ENCODE assay signal across 24 mouse cellular contexts in the genomic region with DNA sequence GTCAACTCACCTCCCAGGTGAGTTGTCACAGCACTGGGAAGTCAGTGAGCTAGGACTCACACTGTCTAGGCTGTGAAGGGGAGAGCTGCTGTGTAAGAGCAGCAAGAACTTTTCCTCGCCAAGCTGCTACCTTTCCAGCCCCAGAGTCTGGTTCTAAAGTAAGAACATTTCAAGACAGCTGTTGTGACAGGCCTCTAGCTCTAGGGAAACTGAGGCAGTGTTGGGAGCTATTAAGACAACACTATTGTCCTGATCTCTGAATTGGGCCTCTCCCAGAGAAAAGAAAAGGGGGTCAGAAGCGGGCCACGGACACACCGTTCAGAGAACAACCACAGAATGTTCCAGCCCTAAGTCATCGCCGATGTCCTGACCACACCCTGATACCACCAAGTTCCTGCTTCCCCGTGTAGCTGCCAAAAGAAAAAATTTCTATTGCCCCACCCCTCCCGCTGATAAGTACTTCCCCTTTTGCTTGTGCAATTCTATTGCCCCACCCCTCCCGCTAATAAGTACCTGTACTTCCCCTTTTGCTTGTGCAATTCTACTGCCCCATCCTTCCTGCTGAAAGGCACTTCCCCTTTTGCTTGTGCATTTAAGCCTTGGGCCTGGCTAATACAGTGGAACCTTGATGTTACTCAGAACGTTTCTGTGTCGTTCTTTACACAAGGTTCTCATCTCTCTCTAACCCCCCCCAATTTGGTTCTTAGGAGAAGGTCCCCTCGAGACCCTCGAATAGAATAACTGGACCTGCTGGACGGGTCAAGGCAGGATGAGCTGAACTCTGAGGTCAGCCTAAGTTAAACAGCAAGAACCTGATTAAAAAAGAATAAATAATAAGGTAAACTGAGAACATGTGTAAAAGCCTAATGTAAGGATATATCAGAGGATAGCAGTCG. TPM values are rescaled to one million over a fixed set of nuclear protein-coding genes. Genes with fewer than 3 reads are reported as not detected.
DNase-seq lines count a peak whose midpoint lies in the region; ATAC-seq and TF ChIP-seq lines count a peak whose summit lies in the region.
"Not testable (repeated sequence)": the region's sequence is repeated elsewhere in the genome, so short reads cannot be mapped to it uniquely, and the experiment has no call there.
"Had no signal": no experiment of that assay in that cellular context is flagged by ENCODE, and none has a peak within 500 bp of the region (broad histone marks: within the 10 kb centered on the region; RNA-seq: fewer than 3 reads in every experiment).

No protein-coding gene starts in this region.

- H3K27me3 ChIP-seq in CH12.LX (replicated peaks); G1E (ENCODE audit: insufficient read depth, low read length); liver, embryonic 15.5 days; splenic B cell, adult 2 months (ENCODE audit: control insufficient read depth, insufficient read depth, low read length, poor library complexity, severe bottlenecking): not testable (repeated sequence)

- not testable (repeated sequence) for H3K9ac ChIP-seq in CH12.LX (ENCODE audit: insufficient read depth, low read depth); liver, embryonic 15.5 days

- not testable (repeated sequence) for TF ChIP-seq RAD21 in CH12.LX (IDR thresholded peaks at IDR 0.05; ENCODE audit: low read depth, low read length)

- H3K4me1 ChIP-seq in CH12.LX (ENCODE audit: control insufficient read depth in 1 of 2, insufficient read depth in 2 of 2) (peaks cover 0 to 12% of the 10 kb centered on the region in 2 experiments; a peak in 3 of 4 replicates), G1E (ENCODE audit: insufficient read depth, low read depth, low read length) (peaks cover 27% of the 10 kb centered on the region)
- H3K4me1 ChIP-seq in bone marrow macrophage, adult 2 months (ENCODE audit: control insufficient read depth, insufficient read depth, low read length), result not testable (repeated sequence)
- peaks cover 33% of the 10 kb centered on the region for H3K4me1 ChIP-seq in liver, embryonic 15.5 days (replicated peaks)

- 0 out of 2 replicates have a peak overlapping the region, but pooled peaks have one; percentile 24 for H3K27ac ChIP-seq in CH12.LX (ENCODE audit: insufficient read depth, low read depth)
- H3K27ac ChIP-seq in bone marrow macrophage, adult 2 months (ENCODE audit: insufficient read depth, low read depth, low read length), result peak overlapping the region; percentile 35; the same call in 1 of the 2 replicates
- H3K27ac ChIP-seq in liver, embryonic 15.5 days (replicated peaks), result 0 out of 2 replicates have a peak overlapping the region, but pooled peaks have one; percentile 14

- peaks cover 18% of the 10 kb centered on the region for H3K79me2 ChIP-seq in CH12.LX (replicated peaks; ENCODE audit: control insufficient read depth, extremely low read depth, insufficient read depth, poor library complexity, severe bottlenecking)

- TF ChIP-seq CTCF in CH12.LX (conservative IDR thresholded peaks at IDR 0.05 in 1 of 2, IDR thresholded peaks at IDR 0.05 in 1 of 2; ENCODE audit: low read depth in 2 of 2, low read length in 2 of 2); G1E (IDR thresholded peaks at IDR 0.05; ENCODE audit: low read depth, low read length); bone marrow macrophage, adult 2 months (IDR thresholded peaks at IDR 0.05; ENCODE audit: low read depth, low read length): not testable (repeated sequence)

- DNase-seq in CH12.LX (ENCODE audit: extremely low read depth); G1E (ENCODE audit: low spot score): not testable (repeated sequence)
- DNase-seq in lung, postnatal 10 days, result peak; percentile 13
- peak; percentile 46 to 63 for DNase-seq in monocyte, adult 2 months (ENCODE audit: low read depth in 1 of 2, low spot score in 2 of 2)
- peak; percentile 61 for DNase-seq in splenic B cell, adult 2 months (ENCODE audit: low read depth, low spot score)

- TF ChIP-seq POLR2A in CH12.LX (IDR thresholded peaks at IDR 0.05; ENCODE audit: low read depth, low read length); bone marrow macrophage, adult 2 months (IDR thresholded peaks at IDR 0.05; ENCODE audit: borderline replicate concordance, low read depth, low read length): not testable (repeated sequence)

- TF ChIP-seq EP300 in CH12.LX (IDR thresholded peaks at IDR 0.05; ENCODE audit: low read length), result not testable (repeated sequence)

- not testable (repeated sequence) for H3K4me3 ChIP-seq in CH12.LX (replicated peaks in 1 of 3; ENCODE audit: low read depth in 2 of 3, low read length in 2 of 3, poor library complexity in 1 of 3); bone marrow macrophage, adult 2 months (ENCODE audit: insufficient read depth, low read length); liver, embryonic 15.5 days (replicated peaks)
- peak overlapping the region; percentile 9; the same call in 1 of the 2 replicates for H3K4me3 ChIP-seq in G1E (ENCODE audit: low read depth, low read length)

- ATAC-seq in G1E (ENCODE audit: extremely low read depth, insufficient number of reproducible peaks, low FRiP score, poor library complexity, severe bottlenecking); liver, embryonic 15.5 days (ENCODE audit: insufficient read depth): not testable (repeated sequence)

- 45% methylated on average over 15 of the region's 15 CpGs for WGBS in liver, embryonic 15.5 days (ENCODE audit: insufficient replicate concordance)

- not testable (repeated sequence) for H3K4me2 ChIP-seq in CH12.LX (ENCODE audit: insufficient read depth, low read depth, poor library complexity, severe bottlenecking)
- H3K4me2 ChIP-seq in liver, embryonic 15.5 days, result peak overlapping the region; percentile 15; the same call in 1 of the 2 replicates

- dilution Hi-C loops in CH12.LX (cut with MboI; ENCODE audit: extremely low pct_ligation_motif_present, extremely low pct_unique_long_range_greater_than_20kb, low sequenced_read_pairs), result not testable (repeated sequence)

- H3K9me3 ChIP-seq in CH12.LX (replicated peaks; ENCODE audit: low read length), result peaks cover 20% of the 10 kb centered on the region
- peaks cover 12% of the 10 kb centered on the region for H3K9me3 ChIP-seq in G1E (replicated peaks)
- not testable (repeated sequence) for H3K9me3 ChIP-seq in liver, embryonic 15.5 days (replicated peaks)

- H3K36me3 ChIP-seq in CH12.LX (replicated peaks in 1 of 2; ENCODE audit: control insufficient read depth in 1 of 2, insufficient read depth in 1 of 2, low read length in 1 of 2); G1E (replicated peaks); liver, embryonic 15.5 days (replicated peaks); splenic B cell, adult 2 months (ENCODE audit: control insufficient read depth, insufficient read depth, low read length, poor library complexity, severe bottlenecking): not testable (repeated sequence)

- in situ Hi-C loops in CH12.LX (cut with MboI; ENCODE audit: low pct_ligation_motif_present, low pct_unique_long_range_greater_than_20kb, low sequenced_read_pairs), result not testable (repeated sequence)

RNA-seq across cellular contexts. Expression of a gene that starts 2.9 kb away (rescaled TPM):
- total RNA-seq in CH12.LX (2012; rRNA removed), result 79.3 and 84.7 TPM in 2 replicates
- 72.9 and 76.5 TPM in 2 replicates for total RNA-seq in CH12.LX (2014; rRNA removed)
- 79.0 and 79.5 TPM in 2 replicates for polyA plus RNA-seq in CH12.LX (2012; ENCODE audit: insufficient read length, low read depth)
- 82.3 and 85.9 TPM in 2 replicates for total RNA-seq in G1E (2014; fragmentation: Nextera tagmentation)
- 101 and 118 TPM in 2 replicates for total RNA-seq in G1E (2017)
- polyA plus RNA-seq in G1E (2012), result 27.0 and 27.7 TPM in 2 replicates
- polyA plus RNA-seq in bone marrow macrophage, adult 2 months (2012; ENCODE audit: insufficient read depth, insufficient read length, missing spikeins), result 15.8 and 19.0 TPM in 2 replicates
- 24.5 TPM in 2 replicates for polyA plus RNA-seq in liver, embryonic 15.5 days (2015; fragmentation: Nextera tagmentation; extraction: Ambion mirVana)

RNA-seq across cellular contexts. Expression of a gene that starts 51.2 kb away (rescaled TPM):
- total RNA-seq in CH12.LX (2012; rRNA removed) (not detected in 2 replicates), CH12.LX (2014; rRNA removed) (not detected in 2 replicates), G1E (2014; fragmentation: Nextera tagmentation) (not detected in 2 replicates), G1E (2017) (not detected in 2 replicates)
- polyA plus RNA-seq in CH12.LX (2012; ENCODE audit: insufficient read length, low read depth) (not detected in 2 replicates), G1E (2012) (not detected in 2 replicates)
- not detected in 2 replicates for polyA plus RNA-seq in bone marrow macrophage, adult 2 months (2012; ENCODE audit: insufficient read depth, insufficient read length, missing spikeins)
- polyA plus RNA-seq in liver, embryonic 15.5 days (2015; fragmentation: Nextera tagmentation; extraction: Ambion mirVana), result not detected in 2 replicates
- total RNA-seq: adrenal gland, postnatal 10 days; adrenal gland, postnatal 4 days; gastrocnemius, postnatal 10 days; gastrocnemius, postnatal 4 days; heart, adult 2 months; heart, postnatal 14 days; hematopoietic stem cell, adult 5-6 weeks; hindbrain, postnatal 0 days had no signal
- polyA plus RNA-seq: C2C12; embryonic facial prominence, embryonic 13.5 days; forebrain, embryonic 12.5 days; forebrain, embryonic 16.5 days; frontal cortex, adult 2 months; heart, adult 2 months; heart, embryonic 11.5 days; heart, embryonic 15.5 days; hindbrain, embryonic 13.5 days; hindbrain, postnatal 0 days; intestine, embryonic 14.5 days had no signal
